Mouse (Mus musculus): Measurements from ENCODE around the gene Ptcra.

The Ptcra gene

DNA sequence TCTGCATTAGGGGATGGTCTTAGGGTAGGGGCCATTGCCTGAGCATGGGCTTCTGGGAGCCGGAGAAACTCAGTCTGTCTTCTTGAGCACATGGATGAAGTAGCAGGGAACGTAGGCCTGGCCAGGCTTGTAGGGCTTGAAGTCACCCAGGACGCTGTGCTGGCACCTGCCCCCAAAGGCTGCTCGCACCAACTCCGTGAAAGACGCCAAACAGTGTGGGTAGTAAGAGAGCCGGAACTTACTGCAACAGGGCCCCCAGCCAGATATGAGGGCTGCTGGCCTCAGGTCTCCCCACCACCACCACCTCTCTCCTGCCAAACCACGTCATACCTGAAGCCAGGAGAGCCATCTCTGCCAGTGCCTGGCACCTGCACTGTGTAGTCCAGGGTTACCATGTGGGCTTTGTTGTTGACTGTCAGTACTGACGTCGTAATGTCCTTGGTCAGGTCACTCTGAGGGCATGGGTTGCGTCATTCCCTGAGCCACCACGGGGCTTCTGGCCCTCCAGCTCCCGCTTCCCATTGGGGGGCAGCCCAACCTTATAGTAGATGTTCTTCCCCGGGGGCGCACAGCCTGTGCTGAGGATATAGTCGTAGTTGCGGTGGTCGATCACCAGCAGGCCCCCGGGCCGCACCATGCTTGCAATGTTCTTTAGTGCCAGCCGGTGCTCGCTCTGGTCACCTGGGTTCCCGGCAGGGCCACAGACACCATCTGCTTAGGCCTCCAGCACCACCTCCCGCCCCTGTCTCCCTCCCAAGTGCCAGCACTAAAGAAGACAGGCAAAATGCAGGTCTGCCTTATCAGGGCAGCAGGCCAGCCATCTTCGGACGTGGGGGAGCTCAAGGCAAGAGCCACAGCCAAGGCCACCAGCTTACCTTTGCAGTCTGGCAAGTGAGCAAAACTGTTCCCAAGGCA is 37.5 kb downstream of the Ptcra start:
- DNase-seq (ENCODE audit: inconsistent ontology term): no peak

DNA sequence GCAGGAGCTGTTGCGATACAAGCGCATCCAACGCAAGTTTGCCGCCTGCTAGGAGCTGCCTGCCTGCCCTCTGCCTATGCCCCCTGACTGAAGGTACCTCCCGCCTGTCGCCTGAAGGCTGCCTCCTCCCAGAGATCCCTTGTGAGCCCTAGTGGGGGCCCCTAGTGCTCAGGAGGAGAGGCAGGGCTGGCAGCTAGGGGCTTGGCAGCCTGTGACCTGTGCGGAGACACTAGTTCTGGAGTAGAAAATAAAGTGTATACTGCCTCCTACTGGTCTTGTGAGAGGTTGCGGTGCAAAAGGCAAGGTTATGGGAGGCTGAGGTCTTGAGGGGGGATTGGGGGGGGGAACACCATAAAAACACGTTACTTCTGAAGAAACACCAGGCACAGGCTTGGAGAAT is 38.2 kb downstream of the Ptcra start:
- DNase-seq (ENCODE audit: inconsistent ontology term): peak; percentile 32

DNA sequence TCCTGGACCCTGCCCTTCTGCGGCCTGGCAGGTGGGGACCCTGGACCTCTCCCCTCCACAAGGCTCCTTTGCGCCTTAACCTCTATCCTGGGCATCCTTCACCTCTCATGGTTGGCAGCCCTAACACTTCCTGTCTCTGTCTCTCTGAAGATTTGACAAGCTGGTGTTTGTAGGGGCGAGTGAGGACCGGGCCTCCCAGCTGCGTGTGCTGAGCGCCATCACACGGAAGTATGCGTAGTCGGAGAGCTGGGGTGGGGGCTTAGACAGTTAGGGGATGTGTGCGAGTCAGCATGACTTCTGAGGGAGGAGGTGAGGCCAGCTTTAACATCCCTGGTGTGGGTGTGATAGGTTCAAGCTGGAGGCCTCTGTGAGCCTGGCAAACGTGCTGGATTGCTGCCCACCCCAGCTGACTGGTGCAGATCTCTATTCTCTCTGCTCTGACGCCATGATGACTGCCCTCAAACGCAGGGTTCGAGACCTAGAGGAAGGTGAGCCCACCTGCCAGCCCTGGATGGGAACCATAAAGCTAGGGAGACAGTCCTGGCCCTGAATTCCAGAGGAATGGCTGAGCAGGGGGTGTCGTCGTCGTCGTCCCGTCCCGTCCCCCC is 38.9 kb downstream of the Ptcra start:
- no peak for DNase-seq (ENCODE audit: inconsistent ontology term)

DNA sequence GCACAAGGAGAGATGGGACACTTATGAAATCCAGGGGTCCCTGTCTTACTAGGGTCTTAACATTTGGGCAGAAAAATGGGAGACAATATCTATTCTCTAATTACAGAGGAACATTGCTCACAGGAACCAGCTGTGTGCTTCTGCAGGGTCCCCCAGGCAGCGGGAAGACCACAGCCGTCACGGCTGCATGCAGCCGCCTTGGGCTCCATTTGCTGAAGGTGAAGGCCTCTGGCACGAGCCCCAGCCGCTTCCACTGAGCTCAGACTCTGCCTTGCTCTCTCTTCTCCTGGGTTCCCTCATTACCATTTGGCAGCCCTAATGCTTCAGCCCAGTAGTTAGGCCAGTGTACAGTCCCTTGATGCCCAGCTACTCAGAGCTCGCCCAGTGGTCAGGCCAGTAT is 42.4 kb downstream of the Ptcra start:
- no peak for DNase-seq (ENCODE audit: inconsistent ontology term)

DNA sequence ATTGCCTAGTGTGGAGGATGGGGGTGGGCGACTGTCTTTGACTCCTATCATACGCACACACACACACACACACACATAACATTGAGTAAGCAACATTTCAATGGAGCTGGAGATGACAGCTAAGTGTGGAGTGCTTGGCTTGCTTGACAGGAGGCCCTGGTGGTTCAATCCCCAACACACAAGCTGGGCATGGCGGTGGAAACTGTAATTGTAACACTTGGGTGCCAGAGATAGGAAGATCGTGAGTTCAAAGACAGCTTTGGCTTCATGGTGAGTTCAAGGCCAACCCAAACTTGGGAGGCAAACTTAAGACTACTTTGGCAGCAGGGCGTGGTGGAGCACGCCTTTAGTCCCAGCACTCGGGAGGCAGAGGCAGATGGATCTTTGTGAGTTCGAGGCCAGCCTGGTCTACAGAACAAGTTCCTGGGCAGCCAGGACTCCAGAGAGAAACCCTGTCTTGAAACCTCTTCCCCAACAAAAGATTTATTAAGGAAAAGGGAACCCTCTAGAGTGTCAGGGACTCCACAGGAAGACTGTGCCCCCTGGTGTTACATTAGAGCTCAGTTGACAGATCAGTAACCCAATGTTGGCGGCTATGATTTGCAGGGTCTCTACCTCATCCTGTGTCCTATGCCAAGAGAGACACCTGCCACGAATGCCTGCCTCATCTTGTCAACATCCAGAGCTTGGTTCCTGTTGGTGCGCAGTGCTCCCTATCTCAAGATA is 48.6 kb downstream of the Ptcra start:
- no peak for DNase-seq (ENCODE audit: inconsistent ontology term)

DNA sequence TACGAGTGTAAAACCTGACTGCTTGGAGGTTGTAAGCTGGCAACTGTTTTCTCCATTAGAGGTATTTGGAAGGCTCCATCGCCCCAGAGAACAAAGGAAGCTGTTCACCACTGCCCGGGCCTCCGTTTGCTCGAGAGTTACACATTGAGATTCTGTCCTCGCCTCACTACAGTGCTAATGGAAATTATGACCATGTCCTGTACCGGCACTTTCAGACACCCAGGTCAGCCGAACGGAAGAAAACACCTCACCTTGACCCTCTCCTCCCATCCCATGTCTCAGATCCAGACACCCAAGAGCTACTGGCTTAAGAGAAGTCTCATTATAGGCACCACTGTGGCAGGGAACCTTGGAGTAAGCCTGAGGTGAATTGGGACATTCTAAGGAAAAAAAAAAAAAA is 49.7 kb downstream of the Ptcra start:
- no peak for DNase-seq (ENCODE audit: inconsistent ontology term)

DNA sequence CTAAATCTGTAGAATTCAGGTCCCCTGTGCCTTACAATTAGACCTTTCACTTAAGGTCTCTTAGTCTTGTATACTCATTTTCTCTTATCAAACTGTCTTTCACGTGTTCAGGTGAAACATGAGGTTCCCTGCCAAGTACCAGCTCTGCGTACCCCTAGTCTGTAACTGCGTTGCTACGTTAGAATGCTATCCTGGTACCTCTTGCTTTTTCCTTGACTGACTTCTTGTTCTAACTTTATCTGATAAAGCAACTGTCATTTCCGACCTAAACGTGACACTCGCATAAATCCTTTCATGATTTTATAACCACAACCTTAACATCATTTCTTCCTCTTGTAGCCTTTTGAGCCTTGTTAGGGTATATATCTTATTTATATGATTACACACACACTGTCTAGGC is 51.1 kb downstream of the Ptcra start:
- DNase-seq (ENCODE audit: inconsistent ontology term): no peak

DNA sequence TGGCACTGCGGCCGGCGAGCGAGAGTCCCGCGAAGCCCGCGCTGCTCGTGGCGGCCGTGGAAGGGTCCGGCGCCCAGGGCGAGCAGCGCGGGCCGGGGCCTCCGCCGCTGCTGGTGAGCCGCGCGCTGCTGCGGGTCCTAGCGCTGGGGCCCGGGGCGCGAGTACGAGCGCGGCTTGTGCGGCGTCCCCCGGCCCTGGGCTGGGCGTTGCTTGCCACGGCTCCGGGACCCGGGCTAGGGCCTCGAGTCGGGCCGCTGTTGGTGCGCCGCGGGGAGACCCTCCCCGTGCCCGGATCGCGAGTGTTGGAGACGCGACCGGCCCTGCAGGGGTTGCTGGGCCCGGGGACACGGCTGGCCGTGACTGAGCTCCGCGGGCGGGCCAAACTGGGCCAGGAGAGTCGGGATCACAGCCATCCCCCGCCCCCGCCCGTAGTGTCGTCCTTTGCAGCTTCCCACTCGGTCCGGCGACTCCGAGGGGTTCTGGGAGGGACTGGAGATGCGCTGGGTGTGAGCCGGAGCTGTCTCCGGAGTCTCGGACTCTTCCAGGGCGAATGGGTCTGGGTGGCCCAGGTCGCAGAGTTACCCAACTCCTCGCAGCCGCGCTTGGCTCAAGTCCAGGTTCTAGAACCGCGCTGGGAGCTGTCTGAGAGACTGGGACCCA is 51.8 kb downstream of the Ptcra start:
- peak; percentile 67 for DNase-seq (ENCODE audit: inconsistent ontology term)

DNA sequence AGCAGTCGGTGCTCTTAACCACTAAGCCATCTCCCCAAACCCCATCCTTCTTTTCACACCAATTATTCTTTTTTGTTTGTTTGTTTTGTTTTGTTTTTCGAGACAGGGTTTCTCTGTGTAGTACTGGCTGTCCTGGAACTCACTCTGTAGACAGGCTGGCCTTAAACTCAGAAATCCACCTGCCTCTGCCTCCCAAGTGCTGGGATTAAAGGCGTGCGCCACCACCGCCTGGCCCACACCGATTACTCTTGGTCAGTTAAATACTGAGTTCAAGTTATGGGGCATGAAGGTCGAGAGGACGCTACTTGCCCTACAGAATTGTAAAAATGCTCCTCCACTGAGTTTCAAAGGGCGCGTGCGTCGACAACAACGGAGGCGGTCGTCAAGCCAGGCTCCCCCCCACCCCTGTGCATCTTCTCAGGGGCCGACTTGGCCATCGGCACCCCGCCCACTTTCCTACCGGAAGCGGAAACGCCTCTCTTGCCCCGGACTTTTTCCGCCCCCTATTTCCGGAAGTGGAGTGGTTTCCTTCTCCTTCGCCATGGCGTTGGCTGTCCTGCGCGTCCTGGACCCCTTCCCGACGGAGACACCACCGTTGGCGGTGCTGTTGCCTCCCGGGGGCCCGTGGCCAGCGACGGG is 52.4 kb downstream of the Ptcra start, which contains the start of gene Pex6:
Gene Pex6 (plus strand): TSS at position 505 of the 639 bp plus-strand sequence.
- peak; percentile 94 for DNase-seq (ENCODE audit: inconsistent ontology term)

DNA sequence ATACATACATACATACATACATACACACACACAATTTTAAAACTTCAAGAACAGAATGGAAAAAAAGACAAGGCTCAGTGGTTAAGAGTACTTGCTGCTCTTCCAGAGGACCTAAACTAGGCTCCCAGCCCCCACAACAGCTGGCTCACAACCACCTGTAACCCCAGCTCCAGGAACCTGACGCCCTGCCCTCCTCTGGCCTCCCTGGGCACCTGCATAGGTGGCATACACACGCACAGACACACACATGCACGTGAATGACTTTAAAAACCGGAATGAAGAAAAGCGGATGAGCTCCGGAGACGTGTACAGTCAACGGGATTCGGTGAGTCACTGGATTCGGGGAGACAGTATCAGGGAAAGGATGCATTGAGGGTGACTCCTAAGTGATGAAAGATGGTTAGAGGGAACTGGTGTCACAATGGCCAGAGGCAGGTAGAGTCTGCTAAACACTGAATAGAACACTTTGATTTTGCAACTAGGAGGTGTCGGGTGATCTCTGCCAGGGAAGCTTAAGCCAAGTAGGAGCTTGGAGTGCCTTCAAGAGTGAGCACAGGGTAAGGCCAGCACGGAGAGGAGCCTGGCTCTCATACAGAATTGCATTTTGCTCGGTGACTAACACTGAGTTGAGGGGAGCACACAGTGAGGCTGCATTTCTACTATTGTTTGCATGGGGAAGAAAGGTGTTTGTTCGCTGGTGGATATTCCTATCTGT is 57.0 kb downstream of the Ptcra start:
- no peak for DNase-seq (ENCODE audit: inconsistent ontology term)

All from Muller cell, postnatal 12 days (primary cell).